Mouse (Mus musculus) liver, embryonic 14.5 days (tissue): ENCODE data around the gene Dok4.

Source experiments
- CTCF ChIP-seq: IDR thresholded peaks from 2 replicates; pipeline ENCODE4 v1.5.1; 2016; ENCODE audit warnings: antibody characterized with exemption, low read depth, control low read depth
- EP300 ChIP-seq: IDR thresholded peaks from 2 replicates; pipeline ENCODE4 v1.6.1; 2016; ENCODE audit warnings: antibody characterized with exemption, low read depth

DNA sequence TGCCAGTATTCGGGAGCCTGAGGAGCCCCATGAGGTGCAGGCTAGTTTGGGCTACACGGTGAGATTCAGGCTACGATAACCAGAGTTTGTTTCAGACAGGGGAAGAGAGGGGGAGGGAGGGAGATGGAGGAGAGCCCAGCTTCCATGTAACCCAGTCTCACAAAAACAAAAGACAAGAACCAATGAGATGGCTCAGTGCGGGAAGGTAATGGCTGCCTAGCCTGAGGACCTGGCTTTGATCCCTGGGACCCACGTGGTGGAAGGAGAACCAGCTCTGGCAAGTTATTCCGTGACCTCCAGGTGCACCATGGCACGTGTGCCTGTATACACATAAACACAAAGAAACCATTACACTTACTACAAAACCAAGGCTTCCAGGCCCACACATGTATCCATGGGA is 55.6 kb downstream of the Dok4 start:
- no peak for TF ChIP-seq CTCF
- TF ChIP-seq EP300, result no peak
